Mouse (Mus musculus): Measurements from ENCODE around the gene Blmh. TPM values are rescaled to one million over a fixed set of nuclear protein-coding genes. Genes with fewer than 3 reads are reported as not detected.

Blmh gene
- polyA plus RNA-seq, 2 experiments: 16.2 to 34.7 TPM

DNA sequence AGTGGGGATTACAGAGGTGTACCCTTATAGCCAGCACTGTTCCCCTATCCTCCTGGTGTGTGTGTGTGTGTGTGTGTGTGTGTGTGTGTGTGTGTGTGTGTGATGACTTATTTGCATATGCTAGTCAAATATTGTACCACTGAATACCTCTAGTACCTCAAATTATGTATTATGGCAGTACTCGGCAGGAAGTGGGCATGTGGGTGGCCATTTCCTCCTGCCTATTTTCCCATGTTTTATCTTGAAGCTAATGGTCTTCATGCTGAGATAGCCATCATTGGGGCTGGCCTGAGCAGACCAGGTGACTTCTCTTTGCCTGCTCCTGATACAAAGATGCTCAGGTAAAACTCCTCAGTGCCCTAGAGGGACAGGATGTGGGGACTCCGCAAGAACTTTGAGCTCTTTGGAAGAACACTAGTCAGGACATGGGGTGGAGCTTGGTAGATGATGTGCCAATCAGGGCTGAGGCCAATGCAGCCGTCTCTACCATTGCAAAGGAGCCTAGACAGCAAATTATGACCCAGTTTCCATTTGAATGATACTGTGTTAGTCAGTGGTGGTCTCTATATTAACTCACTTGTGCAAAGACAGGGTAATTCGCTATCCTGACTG lies 32.8 kb upstream of the Blmh start:
- ATAC-seq (ENCODE audit: insufficient read depth): no peak
- no peaks in the 10 kb centered on the region for H3K36me3 ChIP-seq (replicated peaks; ENCODE audit: control insufficient read depth, insufficient read depth, low read depth)
- no peaks in the 10 kb centered on the region for H3K9me3 ChIP-seq (ENCODE audit: control insufficient read depth, low read length)
- H3K27ac ChIP-seq: no peak overlapping the region
- TF ChIP-seq EP300 (IDR thresholded peaks at IDR 0.05; ENCODE audit: low read depth): no peak
- no peak overlapping the region for H3K4me3 ChIP-seq (ENCODE audit: insufficient read depth in 1 of 2, low read depth in 2 of 2, low read length in 2 of 2)
- peaks cover 0 to 20% of the 10 kb centered on the region in 2 experiments; a peak in 2 of 4 replicates for H3K4me1 ChIP-seq (replicated peaks; ENCODE audit: control insufficient read depth in 2 of 2, insufficient read depth in 2 of 2, low read length in 1 of 2)
- no peaks in the 10 kb centered on the region for H3K27me3 ChIP-seq (ENCODE audit: control insufficient read depth, insufficient read depth, low read length)
- no peak overlapping the region for H3K9ac ChIP-seq (replicated peaks)
- H3K4me2 ChIP-seq (ENCODE audit: low read depth): no peak overlapping the region
- no peak for DNase-seq (ENCODE audit: low read depth in 3 of 3, low spot score in 3 of 3)
- 57% methylated on average over 4 of the region's 4 CpGs for WGBS (ENCODE audit: insufficient replicate concordance)

DNA sequence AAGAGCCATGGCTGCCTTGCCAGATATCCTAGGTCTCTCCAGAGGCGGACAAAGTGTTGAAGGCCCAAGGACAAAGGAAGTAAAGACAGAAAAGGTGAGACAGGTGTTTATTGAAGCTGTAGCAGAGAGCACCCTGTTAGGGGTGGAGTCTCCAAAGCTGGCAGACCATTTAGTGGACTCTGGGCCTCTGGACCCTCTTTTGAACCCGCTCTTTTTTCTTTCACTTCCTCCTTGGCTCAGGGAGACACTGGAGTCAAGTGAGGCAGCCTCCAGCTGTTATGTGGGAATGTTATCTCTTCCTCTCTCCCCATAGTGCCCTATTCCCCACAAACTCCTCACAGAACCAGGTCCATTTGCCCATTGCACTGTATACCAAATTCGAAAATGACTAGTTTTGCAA lies 31.6 kb upstream of the Blmh start:
- Histone ChIP-seq H3K4me1 (replicated peaks; ENCODE audit: control insufficient read depth in 2 of 2, insufficient read depth in 2 of 2, low read length in 1 of 2) (peaks cover 0 to 20% of the 10 kb centered on the region in 2 experiments; a peak in 2 of 4 replicates), H3K4me3 (ENCODE audit: insufficient read depth in 1 of 2, low read depth in 2 of 2, low read length in 2 of 2) (no peak overlapping the region), H3K36me3 (replicated peaks; ENCODE audit: control insufficient read depth, insufficient read depth, low read depth) (no peaks in the 10 kb centered on the region), H3K4me2 (ENCODE audit: low read depth) (no peak overlapping the region), H3K9me3 (ENCODE audit: control insufficient read depth, low read length) (no peaks in the 10 kb centered on the region), H3K27ac (no peak overlapping the region), H3K9ac (replicated peaks) (no peak overlapping the region), H3K27me3 (ENCODE audit: control insufficient read depth, insufficient read depth, low read length) (no peaks in the 10 kb centered on the region)
- DNase-seq (ENCODE audit: low read depth in 3 of 3, low spot score in 3 of 3) (no peak), ATAC-seq (ENCODE audit: insufficient read depth) (no peak)
- TF ChIP-seq CTCF (IDR thresholded peaks at IDR 0.05; ENCODE audit: low read depth): no peak
- no peak for TF ChIP-seq EP300 (IDR thresholded peaks at IDR 0.05; ENCODE audit: low read depth)
- WGBS (ENCODE audit: insufficient replicate concordance): 45% methylated on average over 3 of the region's 3 CpGs

DNA sequence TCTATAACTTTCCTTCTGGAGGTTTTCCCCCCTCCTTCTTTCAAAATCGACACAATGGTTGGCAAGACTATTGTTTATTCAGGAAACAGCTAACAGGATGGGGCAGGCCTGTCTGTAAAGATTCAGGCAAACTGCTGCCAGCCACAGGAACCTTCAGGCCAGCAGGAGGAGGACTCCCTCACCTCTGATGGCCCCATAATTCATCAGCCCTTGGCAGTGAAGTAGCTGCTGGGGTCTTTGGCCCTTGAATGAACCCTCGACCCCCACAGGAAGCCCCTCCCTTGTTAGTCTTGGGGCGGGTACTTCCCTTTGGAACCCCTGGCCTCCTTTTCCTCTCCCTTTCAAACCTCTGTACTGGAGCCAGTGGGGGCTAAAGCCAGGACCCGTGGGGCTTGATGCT lies 31.0 kb upstream of the Blmh start:
- Histone ChIP-seq H3K4me3 (ENCODE audit: insufficient read depth in 1 of 2, low read depth in 2 of 2, low read length in 2 of 2) (no peak overlapping the region), H3K4me2 (ENCODE audit: low read depth) (no peak overlapping the region), H3K9me3 (ENCODE audit: control insufficient read depth, low read length) (no peaks in the 10 kb centered on the region), H3K4me1 (replicated peaks; ENCODE audit: control insufficient read depth in 2 of 2, insufficient read depth in 2 of 2, low read length in 1 of 2) (peaks cover 0 to 20% of the 10 kb centered on the region in 2 experiments; a peak in 2 of 4 replicates), H3K27ac (no peak overlapping the region), H3K36me3 (replicated peaks; ENCODE audit: control insufficient read depth, insufficient read depth, low read depth) (no peaks in the 10 kb centered on the region), H3K9ac (replicated peaks) (no peak overlapping the region), H3K27me3 (ENCODE audit: control insufficient read depth, insufficient read depth, low read length) (no peaks in the 10 kb centered on the region)
- DNase-seq (ENCODE audit: low read depth in 3 of 3, low spot score in 3 of 3) (no peak), ATAC-seq (ENCODE audit: insufficient read depth) (no peak)
- WGBS (ENCODE audit: insufficient replicate concordance): 7% methylated on average over 4 of the region's 4 CpGs
- TF ChIP-seq EP300 (IDR thresholded peaks at IDR 0.05; ENCODE audit: low read depth) (no peak), CTCF (IDR thresholded peaks at IDR 0.05; ENCODE audit: low read depth) (no peak)

DNA sequence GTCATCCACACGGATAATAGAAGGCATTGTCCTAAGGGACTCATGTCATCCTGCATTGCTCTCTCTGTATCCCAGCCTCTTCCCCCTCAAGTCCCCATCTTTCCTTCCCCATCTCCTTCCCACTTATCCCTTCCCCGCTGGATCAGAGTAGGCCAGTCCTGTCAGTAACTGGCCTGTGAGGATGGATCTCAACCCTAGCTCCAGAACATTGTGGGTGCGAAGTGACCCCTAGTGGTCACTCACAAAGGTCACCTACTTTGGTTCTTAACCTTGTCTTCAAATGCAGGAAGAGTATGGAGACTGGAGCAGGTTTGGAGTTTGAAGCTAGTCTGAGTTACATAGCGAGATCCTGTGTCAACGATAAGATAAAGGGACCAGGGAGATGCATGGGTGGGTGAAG lies 30.4 kb upstream of the Blmh start:
- Histone ChIP-seq H3K27ac (no peak overlapping the region), H3K36me3 (replicated peaks; ENCODE audit: control insufficient read depth, insufficient read depth, low read depth) (no peaks in the 10 kb centered on the region), H3K9me3 (ENCODE audit: control insufficient read depth, low read length) (no peaks in the 10 kb centered on the region), H3K27me3 (ENCODE audit: control insufficient read depth, insufficient read depth, low read length) (no peaks in the 10 kb centered on the region), H3K9ac (replicated peaks) (no peak overlapping the region), H3K4me1 (replicated peaks; ENCODE audit: control insufficient read depth in 2 of 2, insufficient read depth in 2 of 2, low read length in 1 of 2) (peaks cover 0 to 20% of the 10 kb centered on the region in 2 experiments; a peak in 2 of 4 replicates), H3K4me3 (ENCODE audit: insufficient read depth in 1 of 2, low read depth in 2 of 2, low read length in 2 of 2) (no peak overlapping the region), H3K4me2 (ENCODE audit: low read depth) (no peak overlapping the region)
- TF ChIP-seq CTCF (IDR thresholded peaks at IDR 0.05; ENCODE audit: low read depth) (peak; percentile 85), EP300 (IDR thresholded peaks at IDR 0.05; ENCODE audit: low read depth) (no peak)
- WGBS (ENCODE audit: insufficient replicate concordance): 14% methylated on average over 5 of the region's 5 CpGs
- DNase-seq (ENCODE audit: low read depth in 3 of 3, low spot score in 3 of 3) (peak in 2 of 3 experiments; percentile 36 to 39), ATAC-seq (ENCODE audit: insufficient read depth) (peak; percentile 26; the same call in 1 of the 2 replicates)

DNA sequence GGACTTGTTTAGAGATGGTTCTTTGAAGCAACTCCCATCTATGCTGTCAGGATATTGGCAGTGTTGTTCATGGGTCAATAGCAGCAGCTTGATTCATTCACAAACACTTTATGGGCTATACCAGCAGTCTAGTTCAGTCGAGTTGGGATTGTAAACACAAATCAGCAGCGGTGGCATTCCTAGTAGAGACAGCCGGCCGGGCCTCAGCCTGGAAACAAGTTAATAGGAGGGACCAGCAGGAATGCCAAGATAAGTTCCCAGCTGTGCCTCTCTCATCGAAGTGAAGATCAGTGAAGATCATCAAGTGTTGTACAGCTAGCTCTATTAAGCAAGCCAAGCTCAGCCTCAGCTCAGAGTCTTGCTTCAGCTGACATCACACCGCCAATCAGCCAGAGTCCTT lies 28.2 kb upstream of the Blmh start:
- TF ChIP-seq EP300 (IDR thresholded peaks at IDR 0.05; ENCODE audit: low read depth) (no peak), CTCF (IDR thresholded peaks at IDR 0.05; ENCODE audit: low read depth) (no peak)
- Histone ChIP-seq H3K4me1 (replicated peaks; ENCODE audit: control insufficient read depth in 2 of 2, insufficient read depth in 2 of 2, low read length in 1 of 2) (peaks cover 0 to 11% of the 10 kb centered on the region in 2 experiments; a peak in 2 of 4 replicates), H3K4me2 (ENCODE audit: low read depth) (no peak overlapping the region), H3K4me3 (ENCODE audit: insufficient read depth in 1 of 2, low read depth in 2 of 2, low read length in 2 of 2) (no peak overlapping the region), H3K27me3 (ENCODE audit: control insufficient read depth, insufficient read depth, low read length) (no peaks in the 10 kb centered on the region), H3K9me3 (ENCODE audit: control insufficient read depth, low read length) (no peaks in the 10 kb centered on the region), H3K36me3 (replicated peaks; ENCODE audit: control insufficient read depth, insufficient read depth, low read depth) (no peaks in the 10 kb centered on the region), H3K9ac (replicated peaks) (no peak overlapping the region), H3K27ac (no peak overlapping the region)
- 54% methylated on average over 6 of the region's 6 CpGs for WGBS (ENCODE audit: insufficient replicate concordance)
- no peak for ATAC-seq (ENCODE audit: insufficient read depth)
- DNase-seq (ENCODE audit: low read depth in 3 of 3, low spot score in 3 of 3): no peak

Data from liver, embryonic 14.5 days (tissue).